Mouse (Mus musculus) adrenal gland, postnatal 10 days (tissue): ENCODE measurements around the gene Eya4. TPM values are rescaled to one million over a fixed set of nuclear protein-coding genes. Genes with fewer than 3 reads are reported as not detected.
A peak's percentile ranks its signal among the peaks of the same experiment; 100 is the strongest.

Experiments
- DNase-seq: peaks from one replicate; pipeline ENCODE4 v3.0.0; 2021; ENCODE audit warnings: mixed read lengths
- total RNA-seq, 2 experiments: library from RNA; stranded (reverse); gene quantifications; 2 replicates each; pipeline ENCODE4 v1.2.3; 2021

The Eya4 gene
- total RNA-seq, 2 experiments from 2014 or later, result 2.3 to 4.8 TPM

GRCm38 (mm10) chr10:23156866-23157625 is 193.5 kb downstream of the Eya4 start:
- no peak for DNase-seq

- DNase-seq, result peak; percentile 31
These were observed 200.2 kb downstream of the Eya4 start for GRCm38 (mm10) chr10:23150401-23150800.

DNA sequence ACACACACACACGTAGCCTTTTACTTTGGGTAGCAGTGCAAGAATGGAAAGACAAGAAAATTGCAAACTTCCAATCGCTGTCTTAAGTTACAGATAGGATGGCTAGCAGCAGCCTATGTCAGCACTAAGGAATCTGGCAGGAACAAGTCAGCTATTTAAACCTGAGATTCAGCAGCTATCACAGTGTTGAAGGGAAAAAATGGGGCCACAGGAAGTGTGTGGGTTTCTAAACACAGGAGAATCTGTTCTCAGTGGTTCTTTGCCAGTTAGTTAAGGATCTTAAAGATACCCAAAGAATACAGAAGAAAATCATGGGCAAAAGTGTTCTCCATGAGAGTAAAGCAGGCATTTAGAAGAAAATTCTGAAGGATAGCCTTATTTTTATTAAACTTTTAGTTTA is 206.0 kb downstream of the Eya4 start:
- no peak for DNase-seq

DNA sequence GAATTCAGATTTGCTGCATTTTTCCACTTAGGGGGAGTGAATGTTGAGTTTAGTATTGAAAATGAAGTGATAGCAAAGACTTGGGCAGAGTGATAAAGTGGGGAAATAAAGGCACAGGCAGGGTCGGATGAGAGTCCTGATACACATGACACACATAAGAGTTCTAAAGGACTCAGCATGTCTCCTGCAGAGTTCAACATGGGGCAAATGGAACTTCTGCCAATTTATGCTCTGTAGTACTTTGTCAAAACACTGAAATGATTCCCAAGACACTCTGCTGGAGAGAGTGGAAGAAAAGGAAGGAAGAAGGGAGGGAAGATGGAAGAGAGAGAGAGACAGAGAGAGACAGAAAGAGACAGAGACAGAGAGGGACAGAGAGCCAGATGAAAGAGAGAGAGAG is 222.6 kb downstream of the Eya4 start:
- DNase-seq, result no peak

DNA sequence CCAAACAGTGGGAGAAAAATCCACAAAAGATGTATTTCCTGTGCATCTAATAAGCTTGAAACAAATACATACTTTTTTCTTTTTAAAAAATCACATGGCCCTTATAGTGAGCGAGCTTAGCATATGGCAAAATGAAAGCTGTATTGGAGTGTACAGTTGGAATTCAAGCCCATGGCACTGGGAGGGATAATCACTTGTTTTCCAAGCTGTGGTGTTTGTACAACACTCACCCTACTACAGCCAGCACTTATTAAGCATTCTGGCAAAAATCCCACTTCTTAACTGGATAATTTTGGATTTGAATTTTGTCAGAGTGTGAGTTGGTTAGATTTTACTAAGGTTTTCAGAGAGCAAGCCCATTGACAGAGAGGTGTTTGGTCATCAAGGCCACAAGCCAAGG is 223.4 kb downstream of the Eya4 start:
- DNase-seq, result no peak

- no peak for DNase-seq
These were observed 224.1 kb downstream of the Eya4 start for GRCm38 (mm10) chr10:23126529-23126928.

- DNase-seq, result no peak
These were observed 230.1 kb downstream of the Eya4 start for GRCm38 (mm10) chr10:23120437-23120836.

GRCm38 (mm10) chr10:23116786-23117410 is 233.7 kb downstream of the Eya4 start:
- DNase-seq, result peak; percentile 86

DNA sequence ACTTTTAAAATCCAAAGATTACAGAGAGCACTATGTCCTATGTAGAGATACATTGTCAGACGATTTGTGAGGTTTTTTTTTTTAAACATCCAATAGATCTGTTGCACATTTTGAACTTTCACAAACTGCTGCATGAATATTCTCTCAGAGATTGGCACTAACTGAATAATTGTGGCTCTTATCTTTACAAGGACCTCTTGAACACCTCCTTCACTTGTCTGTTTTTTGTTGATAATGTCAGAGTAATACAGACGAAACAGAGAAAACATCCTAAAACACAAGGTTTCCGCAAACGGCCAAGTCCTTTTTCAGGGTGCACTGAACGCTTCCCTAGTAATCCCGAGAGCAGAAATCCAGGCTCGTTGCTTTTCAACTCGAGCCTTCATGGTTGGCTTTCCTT is 234.5 kb downstream of the Eya4 start:
- DNase-seq, result no peak

GRCm38 (mm10) chr10:23115321-23115720 is 235.3 kb downstream of the Eya4 start:
- no peak for DNase-seq

- no peak for DNase-seq
These were observed 242.5 kb downstream of the Eya4 start for GRCm38 (mm10) chr10:23108122-23108521.

DNA sequence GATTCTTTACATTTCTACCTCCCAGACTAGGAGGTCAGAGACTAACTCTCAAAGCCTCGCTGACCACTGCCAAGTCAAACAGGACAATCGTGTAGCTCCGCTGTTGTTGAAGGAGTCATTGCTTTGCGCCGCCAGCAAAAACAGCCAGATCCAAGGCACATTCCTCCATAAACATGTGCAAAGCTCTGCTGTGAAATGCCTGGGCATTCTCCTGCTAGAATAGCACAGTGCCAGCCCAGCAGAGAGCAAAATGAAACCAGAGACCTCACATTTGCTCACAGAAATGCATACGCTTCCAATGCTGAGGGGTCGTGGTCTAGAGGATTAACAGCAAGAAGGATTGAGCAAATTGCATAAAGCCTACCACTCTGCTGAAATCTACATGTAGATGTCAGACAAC is 258.1 kb downstream of the Eya4 start:
- no peak for DNase-seq

DNA sequence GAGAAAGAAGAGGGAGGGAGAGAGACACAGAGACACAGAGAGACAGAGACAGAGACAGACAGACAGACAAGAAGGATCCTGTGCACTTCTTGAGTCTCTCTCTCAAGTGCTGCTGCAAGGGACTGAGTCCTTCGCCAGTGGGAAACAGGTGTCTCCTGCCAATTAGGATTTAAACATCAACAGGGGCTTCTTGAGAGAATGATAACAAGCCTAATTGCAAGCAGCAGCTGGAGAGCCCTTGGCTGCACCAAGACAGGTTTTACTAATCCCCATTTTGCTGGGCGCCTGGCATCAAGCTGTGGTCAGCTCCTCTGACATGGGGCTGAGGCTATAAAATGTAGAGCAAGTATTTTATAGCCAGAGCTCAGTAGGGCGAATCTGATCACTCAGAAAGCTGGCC is 259.0 kb downstream of the Eya4 start:
- DNase-seq, result no peak

- DNase-seq, result no peak
These were observed 260.3 kb downstream of the Eya4 start for GRCm38 (mm10) chr10:23090323-23090722.

DNA sequence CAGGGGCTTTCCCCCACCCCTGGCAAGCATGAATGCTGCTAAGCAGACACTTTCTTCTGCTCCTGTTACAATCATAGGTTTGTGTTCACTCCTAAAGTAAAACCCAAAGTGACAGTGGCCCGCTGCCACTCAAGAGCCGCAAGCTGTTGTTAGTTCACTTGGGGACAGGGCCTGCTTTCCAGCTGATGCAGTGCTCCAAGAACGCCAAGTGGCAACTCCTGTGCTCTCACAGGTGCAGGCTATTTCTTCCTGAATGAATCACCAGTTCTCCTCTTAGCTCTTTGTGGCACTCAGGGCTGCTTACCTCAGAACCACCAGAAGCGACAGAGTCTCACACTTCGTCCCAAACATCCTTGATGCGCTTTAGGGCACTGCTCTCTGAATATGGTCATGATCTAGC is 261.3 kb downstream of the Eya4 start:
- no peak for DNase-seq

DNA sequence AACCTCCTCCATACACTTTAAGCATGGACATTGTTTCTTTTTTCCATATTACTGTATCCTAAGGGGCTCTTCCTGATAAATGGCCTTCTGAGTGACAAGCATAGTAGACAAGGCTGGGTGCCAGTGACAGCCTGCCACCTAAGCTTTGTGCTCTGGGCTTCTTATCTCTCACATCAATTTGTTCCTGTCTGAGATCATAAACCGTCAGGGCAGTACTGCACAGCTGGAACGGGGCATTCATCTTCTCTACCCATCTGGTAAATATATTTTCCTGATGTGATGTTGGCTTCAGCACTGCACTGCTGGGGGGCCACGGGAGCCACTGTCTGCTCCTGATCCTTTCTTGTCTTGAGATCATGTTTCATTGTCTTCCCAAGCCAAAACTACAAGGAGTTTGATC is 261.8 kb downstream of the Eya4 start:
- no peak for DNase-seq

GRCm38 (mm10) chr10:23086352-23087215 is 264.0 kb downstream of the Eya4 start:
- peak; percentile 67 for DNase-seq

- no peak for DNase-seq
These were observed 269.1 kb downstream of the Eya4 start for GRCm38 (mm10) chr10:23081548-23081828.

- DNase-seq, result peak; percentile 90
These were observed 269.6 kb downstream of the Eya4 start for GRCm38 (mm10) chr10:23080749-23081547.

DNA sequence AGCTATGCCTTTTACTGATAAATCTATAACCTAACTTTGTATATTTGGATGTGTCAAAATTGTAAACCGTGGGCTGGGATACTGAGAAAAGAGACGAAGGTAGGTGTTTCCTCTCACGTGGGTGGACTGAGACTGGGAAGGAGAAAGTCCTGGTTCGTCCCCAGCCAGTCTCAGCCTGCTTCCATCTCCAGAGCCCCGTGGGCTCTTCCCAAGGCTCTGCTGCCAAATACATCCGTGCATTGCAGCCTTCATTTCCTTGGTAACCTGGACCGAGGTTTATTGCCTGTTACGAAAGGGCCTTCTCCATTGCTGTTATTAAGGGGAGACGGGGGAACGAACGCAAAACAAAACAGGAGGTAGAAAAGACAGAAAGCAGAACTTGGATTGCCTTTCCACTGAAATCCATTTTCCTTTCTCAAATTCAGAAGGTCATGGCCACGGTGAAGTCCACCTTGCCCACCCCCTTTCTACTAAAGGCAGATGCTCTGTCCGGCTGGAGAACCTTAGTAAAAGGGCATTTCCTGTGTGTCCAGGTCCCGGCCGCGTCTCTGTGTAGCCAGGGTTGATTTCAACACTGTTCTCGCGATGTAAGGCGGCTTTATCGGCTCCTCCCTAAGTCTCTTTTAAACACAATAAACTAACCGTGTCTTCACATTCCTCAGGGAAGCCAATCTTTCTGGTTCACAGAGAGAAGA is 273.7 kb downstream of the Eya4 start:
- peak; percentile 37 for DNase-seq

GRCm38 (mm10) chr10:23073431-23073830 is 277.2 kb downstream of the Eya4 start:
- peak; percentile 6 for DNase-seq

GRCm38 (mm10) chr10:23063637-23064036 is 286.9 kb downstream of the Eya4 start:
- no peak for DNase-seq
